Mouse (Mus musculus): ENCODE measurements around the gene Kcna7. TPM values are rescaled to one million over a fixed set of nuclear protein-coding genes. Genes with fewer than 3 reads are reported as not detected.
A peak's percentile ranks its signal among the peaks of the same experiment; 100 is the strongest.
"Not testable (repeated sequence)": the region's sequence is repeated elsewhere in the genome, so short reads cannot be mapped to it uniquely, and the experiment has no call there.

Kcna7 gene
- polyA plus RNA-seq (2015; fragmentation: Nextera tagmentation; extraction: Ambion mirVana), result not detected in 2 replicates

DNA sequence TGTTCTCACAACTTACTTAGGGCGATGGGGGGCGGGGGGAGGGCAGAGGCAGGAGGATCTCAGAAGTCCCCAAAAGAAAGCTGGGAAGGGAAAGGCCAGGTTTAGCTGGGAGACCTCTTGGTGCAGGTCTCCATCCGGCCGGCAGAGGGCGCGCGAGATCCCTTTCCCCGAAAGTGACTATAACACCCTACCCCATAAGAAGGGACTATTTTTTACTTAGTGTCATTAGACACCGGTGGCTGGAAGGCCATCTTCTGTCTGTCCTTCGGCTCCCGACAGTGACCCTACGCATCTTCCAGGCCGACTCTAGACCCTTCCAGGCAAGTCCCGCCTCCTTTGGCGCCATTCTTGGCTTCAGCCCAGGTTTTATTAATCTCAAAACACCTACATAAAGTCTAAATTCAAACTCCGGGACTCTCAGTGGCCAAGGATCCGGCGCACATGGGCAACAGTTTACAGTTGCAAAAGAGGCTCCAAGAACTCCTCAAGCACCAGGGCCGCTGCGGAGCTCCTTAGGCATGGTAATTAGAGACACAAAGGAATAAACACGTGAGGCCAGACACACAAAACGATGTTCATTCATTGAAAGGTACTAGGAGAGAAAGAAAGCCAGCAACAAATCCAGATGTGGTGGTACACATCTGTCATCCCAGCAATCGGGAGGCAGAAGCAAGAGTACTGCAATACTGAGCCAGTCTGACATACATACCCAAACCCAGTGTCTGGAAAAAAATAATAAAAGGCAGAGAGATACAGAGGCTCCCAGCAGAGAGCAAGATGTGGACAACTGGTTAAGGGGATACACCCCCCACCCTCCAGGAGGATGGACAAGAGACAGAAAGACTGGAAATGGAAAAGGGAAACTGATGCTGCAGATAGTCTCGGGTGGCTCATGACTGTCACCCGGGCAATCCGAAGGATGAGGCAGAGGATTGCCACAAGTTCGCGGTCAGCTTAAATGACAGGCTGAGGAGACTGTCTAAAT, at the start of gene Kcna7:
Kcna7 (plus strand) TSS at position 563 of the 985 bp plus-strand sequence.
- Histone ChIP-seq H3K4me1 (peaks cover 12% of the 10 kb centered on the region), H3K4me3 (peak within 1 kb of the TSS; percentile 35), H3K27ac (replicated peaks) (no peak within 1 kb of the TSS), H3K36me3 (no peaks in the 10 kb centered on the region), H3K4me2 (replicated peaks) (peak within 1 kb of the TSS; percentile 39), H3K9ac (replicated peaks) (no peak within 1 kb of the TSS; the same call in 1 of the 2 replicates), H3K9me3 (no peaks in the 10 kb centered on the region), H3K27me3 (peaks cover 56% of the 10 kb centered on the region)
- ATAC-seq (replicated peaks), result no peak; the same call in 1 of the 2 replicates
- 9% methylated on average over 28 of the region's 28 CpGs for WGBS

DNA sequence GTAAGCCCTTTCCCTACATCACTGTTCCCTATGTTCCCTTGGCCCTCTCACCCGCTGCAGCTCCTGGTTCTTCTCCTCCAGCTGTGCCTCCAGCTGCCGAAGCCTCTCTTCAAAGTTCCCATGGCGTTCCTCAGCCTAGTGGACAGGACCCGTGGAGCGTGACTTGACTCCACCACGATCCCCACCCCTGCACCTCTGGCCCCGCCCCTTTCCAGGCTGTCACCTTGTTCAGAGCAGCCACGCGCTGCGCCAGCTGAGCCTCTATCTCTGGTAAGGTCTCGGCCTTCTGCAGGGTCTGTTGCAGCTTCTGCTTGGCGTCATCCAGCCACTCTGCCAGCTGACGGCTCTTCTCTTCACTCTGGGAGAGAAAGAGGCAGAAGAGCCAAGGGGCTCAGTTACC, 49.4 kb upstream of the Kcna7 start:
- H3K9ac ChIP-seq (replicated peaks), result no peak overlapping the region
- H3K27me3 ChIP-seq, result no peaks in the 10 kb centered on the region
- H3K36me3 ChIP-seq, result peaks cover 48% of the 10 kb centered on the region
- H3K4me1 ChIP-seq, result peaks cover under 1% of the 10 kb centered on the region; the same call in 1 of the 2 replicates
- no peaks in the 10 kb centered on the region for H3K9me3 ChIP-seq
- no peak for ATAC-seq (replicated peaks)
- H3K4me2 ChIP-seq (replicated peaks), result no peak overlapping the region
- WGBS, result 66% methylated on average over 13 of the region's 13 CpGs
- H3K4me3 ChIP-seq, result no peak overlapping the region
- H3K27ac ChIP-seq (replicated peaks), result no peak overlapping the region

DNA sequence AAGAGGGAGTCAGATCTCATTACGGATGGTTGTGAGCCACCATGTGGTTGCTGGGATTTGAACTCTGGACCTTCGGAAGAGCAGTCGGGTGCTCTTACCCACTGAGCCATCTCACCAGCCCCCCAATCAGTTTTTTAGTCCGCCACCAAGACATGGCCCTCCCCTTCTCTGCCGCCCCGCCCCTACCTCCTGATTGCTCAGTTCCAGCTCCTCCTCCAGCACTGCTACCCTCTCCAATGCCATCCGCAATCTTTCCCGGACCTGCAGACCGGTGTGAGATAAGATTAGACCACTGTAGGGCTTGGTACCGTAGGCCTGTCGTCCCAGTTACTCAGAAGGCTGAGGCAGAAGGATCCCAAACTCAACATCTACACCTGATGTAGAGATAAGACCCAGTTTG, 46.4 kb upstream of the Kcna7 start:
- not testable (repeated sequence) for H3K9me3 ChIP-seq; H3K27ac ChIP-seq (replicated peaks); H3K27me3 ChIP-seq; H3K4me2 ChIP-seq (replicated peaks); H3K4me3 ChIP-seq; ATAC-seq (replicated peaks); H3K9ac ChIP-seq (replicated peaks)
- peaks cover 33% of the 10 kb centered on the region for H3K36me3 ChIP-seq
- 67% methylated on average over 11 of the region's 11 CpGs for WGBS
- peaks cover 19% of the 10 kb centered on the region for H3K4me1 ChIP-seq

DNA sequence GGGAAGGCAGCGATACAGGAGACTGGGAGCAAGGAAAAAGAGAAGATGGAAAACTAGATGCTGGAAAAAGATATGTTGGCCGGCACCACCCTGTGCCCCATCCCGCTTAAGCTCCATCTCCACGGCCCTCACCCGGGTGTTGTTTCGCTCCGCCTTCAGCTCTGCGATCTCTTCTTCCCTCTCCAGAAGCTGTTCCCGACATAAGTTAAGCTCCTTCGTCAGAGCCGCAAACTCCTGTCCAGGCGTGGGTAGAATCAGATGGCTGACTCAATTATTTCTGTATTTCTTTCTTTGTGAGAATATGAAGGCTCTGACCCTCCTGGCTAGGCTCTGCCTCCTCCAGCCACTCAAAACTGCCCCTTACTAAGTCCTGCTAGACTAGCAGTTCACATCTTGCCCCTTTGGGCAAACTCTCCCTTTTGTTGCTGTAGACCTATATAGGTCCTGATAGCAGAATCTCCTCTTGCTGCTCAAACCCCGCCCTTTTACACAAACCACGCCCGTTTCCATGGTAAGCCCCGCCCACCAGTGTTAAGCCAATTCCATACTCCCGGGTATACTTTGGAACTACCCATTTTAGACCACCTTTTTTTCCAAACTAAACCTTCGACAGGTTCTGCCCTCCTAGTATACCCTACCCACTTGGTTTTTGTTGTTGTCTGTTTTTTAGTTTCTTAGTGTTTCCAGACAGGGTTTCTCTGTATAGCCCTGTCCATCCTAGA, 44.9 kb upstream of the Kcna7 start:
- WGBS, result 59% methylated on average over 18 of the region's 18 CpGs
- Histone ChIP-seq H3K9me3 (no peaks in the 10 kb centered on the region), H3K9ac (replicated peaks) (no peak overlapping the region), H3K27ac (replicated peaks) (no peak overlapping the region), H3K27me3 (0 out of 2 replicates have a peak, but pooled peaks cover 4% of the 10 kb centered on the region), H3K36me3 (peaks cover 24% of the 10 kb centered on the region), H3K4me1 (peaks cover 23% of the 10 kb centered on the region), H3K4me3 (peak overlapping the region; percentile 51; the same call in 1 of the 2 replicates), H3K4me2 (replicated peaks) (peak overlapping the region; percentile 96; the same call in 1 of the 2 replicates)
- 0 out of 2 replicates have a peak, but pooled peaks have one; percentile 1 for ATAC-seq (replicated peaks)

DNA sequence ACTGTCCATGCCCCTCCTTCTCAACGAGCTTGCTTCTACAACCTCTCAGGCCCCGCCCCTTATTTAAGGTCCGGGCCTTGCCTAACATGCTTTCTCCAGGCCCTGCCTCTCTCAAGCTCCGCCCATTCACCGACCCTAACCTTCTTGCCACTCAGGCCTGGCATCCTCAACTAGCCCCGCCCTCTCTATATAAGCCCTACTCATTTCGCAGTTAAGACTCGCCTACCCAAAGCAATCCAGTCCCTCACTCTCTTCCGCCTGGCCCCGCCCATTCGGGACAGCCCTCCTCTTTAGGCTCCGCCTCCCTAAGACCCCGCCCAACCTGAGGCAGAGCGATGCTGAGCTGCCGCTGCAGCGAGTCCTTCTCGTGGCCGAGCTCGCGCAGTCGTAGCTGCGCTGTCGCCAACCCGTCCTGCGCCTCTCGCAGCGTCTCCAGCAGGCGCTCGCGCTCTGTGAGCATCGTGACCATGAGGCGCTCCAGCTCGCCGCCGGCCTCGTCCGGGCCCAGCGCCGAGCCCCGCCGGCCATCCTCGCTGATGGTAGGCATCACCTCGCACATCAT, 44.1 kb upstream of the Kcna7 start:
- H3K27ac ChIP-seq (replicated peaks), result peak overlapping the region; percentile 56; the same call in 1 of the 2 replicates
- H3K4me2 ChIP-seq (replicated peaks), result peak overlapping the region; percentile 96
- peaks cover 19% of the 10 kb centered on the region for H3K36me3 ChIP-seq
- peak overlapping the region; percentile 72 for H3K9ac ChIP-seq (replicated peaks)
- peak overlapping the region; percentile 51 for H3K4me3 ChIP-seq
- H3K4me1 ChIP-seq, result peaks cover 29% of the 10 kb centered on the region
- WGBS, result under 1% methylated on average over 43 of the region's 43 CpGs
- no peaks in the 10 kb centered on the region for H3K9me3 ChIP-seq
- ATAC-seq (replicated peaks), result peak; percentile 91
- H3K27me3 ChIP-seq, result 0 out of 2 replicates have a peak, but pooled peaks cover 4% of the 10 kb centered on the region

DNA sequence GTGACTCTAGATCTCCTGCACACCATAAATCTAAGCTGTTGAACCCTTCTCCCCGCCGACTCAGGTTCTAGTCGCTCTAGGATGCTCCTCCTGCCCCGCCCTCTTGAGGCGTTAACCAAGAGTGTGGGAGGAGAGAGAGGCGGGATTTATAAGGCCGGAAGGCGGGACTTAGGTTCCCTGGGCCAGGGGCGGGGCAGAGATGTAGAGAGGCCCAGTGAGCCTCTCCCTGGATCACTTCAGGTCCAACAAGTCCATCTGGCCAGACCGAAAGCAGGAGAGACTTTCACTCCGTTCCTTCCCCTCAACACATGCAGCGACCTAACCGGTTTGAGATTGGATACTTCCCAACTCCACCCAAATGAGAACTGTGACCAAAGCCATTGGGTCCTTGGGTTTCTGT, 42.7 kb upstream of the Kcna7 start:
- Histone ChIP-seq H3K4me1 (peaks cover 33% of the 10 kb centered on the region), H3K36me3 (peaks cover 5% of the 10 kb centered on the region; the same call in 1 of the 2 replicates), H3K4me2 (replicated peaks) (no peak overlapping the region; the same call in 1 of the 2 replicates), H3K4me3 (no peak overlapping the region), H3K9ac (replicated peaks) (no peak overlapping the region), H3K27ac (replicated peaks) (no peak overlapping the region), H3K9me3 (no peaks in the 10 kb centered on the region), H3K27me3 (0 out of 2 replicates have a peak, but pooled peaks cover 4% of the 10 kb centered on the region)
- WGBS, result 10% methylated on average over 13 of the region's 13 CpGs
- ATAC-seq (replicated peaks), result no peak

DNA sequence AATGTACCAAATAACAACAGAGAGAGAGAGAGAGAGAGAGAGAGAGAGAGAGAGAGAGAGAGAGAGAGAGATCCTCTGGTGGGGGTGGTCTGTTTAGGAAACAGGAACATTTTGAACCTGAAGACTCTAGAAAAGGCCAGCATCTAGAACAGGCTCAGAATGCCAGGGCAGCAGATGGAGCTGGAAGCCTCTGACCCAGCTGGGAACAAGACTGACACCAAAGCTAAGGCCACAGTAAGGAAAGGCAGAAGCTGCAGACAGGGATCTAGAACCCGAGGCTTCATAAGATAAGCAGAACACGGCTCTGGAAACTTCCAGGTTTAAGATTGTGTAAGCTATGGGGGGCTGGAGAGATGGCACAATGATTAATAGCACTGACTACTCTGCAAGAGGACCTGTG, 41.5 kb upstream of the Kcna7 start:
- H3K4me2 ChIP-seq (replicated peaks), result no peak overlapping the region
- H3K9ac ChIP-seq (replicated peaks), result no peak overlapping the region
- peaks cover 6% of the 10 kb centered on the region; the same call in 1 of the 2 replicates for H3K27me3 ChIP-seq
- ATAC-seq (replicated peaks), result no peak
- H3K9me3 ChIP-seq, result no peaks in the 10 kb centered on the region
- H3K4me1 ChIP-seq, result peaks cover 39% of the 10 kb centered on the region
- no peaks in the 10 kb centered on the region; the same call in 1 of the 2 replicates for H3K36me3 ChIP-seq
- H3K27ac ChIP-seq (replicated peaks), result no peak overlapping the region
- WGBS, result 91% methylated on average over 2 of the region's 2 CpGs
- no peak overlapping the region for H3K4me3 ChIP-seq

DNA sequence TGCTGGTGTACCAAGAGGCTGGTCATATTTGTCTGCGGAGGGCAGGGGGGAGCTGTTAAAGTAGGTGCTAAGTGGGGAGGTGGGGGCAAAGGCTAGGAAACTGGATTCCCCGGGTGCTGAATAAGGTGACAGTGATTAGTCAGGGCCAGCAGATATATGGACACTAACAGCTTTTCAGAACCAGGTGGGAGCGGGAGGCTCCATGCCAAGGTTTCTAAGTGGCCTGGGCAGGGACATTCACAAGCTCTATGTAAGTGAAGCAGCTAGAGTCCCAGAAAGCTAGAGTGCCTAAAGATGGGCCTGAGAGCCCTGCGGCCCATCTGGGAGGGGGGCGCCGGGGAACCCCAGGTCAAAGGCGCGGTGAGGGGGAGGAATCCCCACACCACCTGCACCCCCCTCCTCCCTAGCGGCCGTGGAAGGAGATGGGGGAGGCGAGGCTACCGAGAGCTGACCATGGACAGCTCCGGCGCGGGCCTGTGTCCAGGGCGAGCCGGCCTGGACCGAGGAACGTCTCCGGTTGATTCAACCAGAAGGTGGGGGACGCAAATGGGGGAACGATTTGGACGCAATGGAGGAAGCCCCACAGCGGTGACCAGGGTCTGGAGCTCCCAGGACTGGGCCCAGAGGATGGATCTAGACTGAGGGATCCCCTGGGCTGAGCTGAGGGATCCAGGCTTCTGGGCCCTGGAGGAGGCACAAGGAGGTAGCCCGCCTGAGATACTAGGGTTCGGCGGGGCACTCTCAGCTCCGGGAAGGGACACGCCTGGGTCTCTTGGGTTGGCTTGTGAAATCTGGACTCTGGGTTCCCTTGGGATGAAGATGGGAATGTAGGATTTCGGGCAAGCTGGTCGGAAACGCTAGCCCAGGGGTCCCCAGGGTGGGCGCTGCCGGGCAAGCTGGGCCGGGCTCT, 39.5 kb upstream of the Kcna7 start:
- no peak for ATAC-seq (replicated peaks)

DNA sequence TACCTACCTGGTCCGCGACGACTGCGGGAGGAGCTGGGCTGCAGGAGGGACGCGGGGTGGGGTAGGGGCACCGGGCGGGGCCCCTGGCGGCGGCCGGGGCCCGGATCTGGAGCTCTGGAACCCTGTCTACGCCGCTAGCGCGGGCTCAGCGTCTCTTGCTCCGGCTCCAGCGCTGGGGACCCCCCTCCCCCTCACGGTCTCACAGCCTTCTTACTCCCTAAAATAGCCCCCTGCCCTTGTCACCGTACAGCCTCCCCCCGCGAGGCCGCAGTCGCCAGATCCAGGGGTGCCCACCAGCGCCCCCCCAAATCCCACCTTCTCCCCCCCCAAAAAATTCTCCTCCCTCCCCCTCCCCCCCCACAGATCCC, 38.8 kb upstream of the Kcna7 start, which contains the start of gene Ppfia3:
Ppfia3 (minus strand) TSS at position 368 of the 368 bp plus-strand sequence.
- no peaks in the 10 kb centered on the region for H3K36me3 ChIP-seq
- no peaks in the 10 kb centered on the region for H3K9me3 ChIP-seq
- peak within 1 kb of the TSS; percentile 77 for H3K4me3 ChIP-seq
- ATAC-seq (replicated peaks), result peak; percentile 54
- peaks cover 47% of the 10 kb centered on the region for H3K4me1 ChIP-seq
- WGBS, result 0% methylated on average over 26 of the region's 26 CpGs
- peaks cover 14% of the 10 kb centered on the region; the same call in 1 of the 2 replicates for H3K27me3 ChIP-seq
- H3K27ac ChIP-seq (replicated peaks), result peak within 1 kb of the TSS; percentile 90
- peak within 1 kb of the TSS; percentile 90 for H3K9ac ChIP-seq (replicated peaks)
- peak within 1 kb of the TSS; percentile 93 for H3K4me2 ChIP-seq (replicated peaks)

More for the DNA sequence above, 39.5 kb upstream of the Kcna7 start:
- Histone ChIP-seq H3K36me3 (no peaks in the 10 kb centered on the region), H3K9me3 (no peaks in the 10 kb centered on the region), H3K4me3 (peak overlapping the region; percentile 77), H3K27me3 (peaks cover 14% of the 10 kb centered on the region; the same call in 1 of the 2 replicates), H3K4me1 (peaks cover 53% of the 10 kb centered on the region), H3K9ac (replicated peaks) (peak overlapping the region; percentile 90), H3K27ac (replicated peaks) (peak overlapping the region; percentile 73), H3K4me2 (replicated peaks) (peak overlapping the region; percentile 93)
- 5% methylated on average over 35 of the region's 35 CpGs for WGBS

DNA sequence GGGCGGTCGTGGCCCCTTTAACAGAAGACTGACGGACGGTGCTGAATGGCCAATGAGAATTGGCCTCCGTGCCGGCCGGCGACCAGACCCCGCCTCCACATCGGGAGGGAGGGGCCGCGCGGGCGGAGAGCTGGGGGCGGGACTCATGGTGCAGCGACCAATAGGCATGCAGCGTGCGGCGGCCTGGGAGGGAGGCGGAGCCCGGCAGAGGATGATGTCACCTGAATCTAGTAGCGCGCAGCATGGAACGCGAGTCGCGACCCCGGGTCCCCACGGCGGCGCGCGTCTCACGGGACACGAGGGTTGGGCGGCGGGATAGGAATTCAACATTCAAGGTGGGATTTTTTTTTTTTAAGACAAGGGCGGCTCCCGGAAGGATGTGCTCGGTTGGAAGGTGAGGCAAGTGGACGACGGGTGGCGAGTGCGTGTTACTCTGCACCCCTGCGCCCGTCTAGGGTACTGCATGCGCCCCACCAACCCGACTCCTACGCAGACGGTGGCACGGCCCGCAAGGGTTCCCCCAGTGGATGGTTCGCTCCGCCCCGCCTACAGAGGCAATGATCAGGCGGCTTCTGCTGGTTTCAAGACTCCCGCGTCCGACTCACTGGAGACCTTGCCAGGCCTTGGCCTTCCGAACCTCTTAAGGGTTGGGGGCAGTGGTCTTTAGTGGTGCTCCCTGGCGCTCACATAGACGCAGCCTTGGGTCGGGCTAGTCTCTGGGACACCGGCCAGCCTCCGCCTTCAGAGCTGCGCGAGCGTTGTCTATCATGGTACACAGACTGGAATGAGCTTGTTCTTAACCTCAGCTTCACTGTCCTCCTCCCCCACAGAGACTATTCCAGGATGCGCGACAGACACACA, 38.2 kb upstream of the Kcna7 start:
- Histone ChIP-seq H3K27me3 (peaks cover 14% of the 10 kb centered on the region; the same call in 1 of the 2 replicates), H3K27ac (replicated peaks) (peak overlapping the region; percentile 90), H3K4me3 (peak overlapping the region; percentile 77), H3K36me3 (0 out of 2 replicates have a peak, but pooled peaks cover 4% of the 10 kb centered on the region), H3K9me3 (no peaks in the 10 kb centered on the region), H3K4me1 (peaks cover 41% of the 10 kb centered on the region), H3K9ac (replicated peaks) (peak overlapping the region; percentile 90), H3K4me2 (replicated peaks) (peak overlapping the region; percentile 93)
- ATAC-seq (replicated peaks), result peak; percentile 85
- WGBS, result under 1% methylated on average over 70 of the region's 70 CpGs
